Mouse (Mus musculus) limb, embryonic 12.5 days (tissue): ENCODE measurements around the gene Eva1b. TPM values are rescaled to one million over a fixed set of nuclear protein-coding genes. Genes with fewer than 3 reads are reported as not detected.
"Not testable (repeated sequence)": the region's sequence is repeated elsewhere in the genome, so short reads cannot be mapped to it uniquely, and the experiment has no call there.

Source experiments
- ATAC-seq: fragments of 200-750 bp; cut with Nextera tagmentation; 2 replicates; pipeline ENCODE4 v1.8.0; 2017; ENCODE audit warnings: low read depth, moderate TSS enrichment; ENCODE audit not compliant: insufficient number of reproducible peaks, insufficient read depth, low FRiP score, low TSS enrichment
- H3K27ac ChIP-seq: fragments of 300-500 bp; sonication (generic); 2 replicates; pipeline ENCODE4 v1.5.1; 2016; ENCODE audit warnings: mild to moderate bottlenecking, moderate library complexity
- H3K27me3 ChIP-seq: fragments of 300-500 bp; sonication (generic); 2 replicates; pipeline ENCODE4 v1.6.1; 2016; ENCODE audit warnings: mild to moderate bottlenecking, moderate library complexity
- H3K36me3 ChIP-seq: fragments of 300-500 bp; sonication (generic); 2 replicates; pipeline ENCODE4 v1.6.1; 2016; ENCODE audit warnings: mild to moderate bottlenecking, moderate library complexity
- H3K4me1 ChIP-seq: fragments of 300-500 bp; sonication (generic); replicated peaks from 2 replicates; pipeline ENCODE4 v1.6.1; 2016
- H3K4me2 ChIP-seq: fragments of 300-500 bp; sonication (generic); 2 replicates; pipeline ENCODE4 v1.6.1; 2016; ENCODE audit warnings: mild to moderate bottlenecking, moderate library complexity
- H3K4me3 ChIP-seq: fragments of 300-500 bp; sonication (generic); replicated peaks from 2 replicates; pipeline ENCODE4 v1.5.1; 2016; ENCODE audit warnings: mild to moderate bottlenecking
- H3K9ac ChIP-seq: fragments of 300-500 bp; sonication (generic); replicated peaks from 2 replicates; pipeline ENCODE4 v1.6.1; 2016; ENCODE audit warnings: mild to moderate bottlenecking, moderate library complexity
- H3K9me3 ChIP-seq: fragments of 300-500 bp; sonication (generic); 2 replicates; pipeline ENCODE4 v1.6.1; 2016; ENCODE audit warnings: mild to moderate bottlenecking, moderate library complexity
- WGBS: fragments of 180-500 bp; shearing (Covaris S2); methylation state at CpG from one replicate; pipeline ENCODE4 v1.1.7; 2016; 5-methylcytosine and 5-hydroxymethylcytosine counted together
- polyA plus RNA-seq: library from polyadenylated mRNA; unstranded; fragments of >200 nt; fragmentation: Nextera tagmentation; extraction: Ambion mirVana; gene quantifications from 2 replicates; pipeline ENCODE4 v1.2.1, GENCODE M21; 2016

The Eva1b gene
- polyA plus RNA-seq, 1 experiment from 2014 or later: 65.6 TPM

- Histone ChIP-seq H3K4me3 (no peak overlapping the region), H3K27me3 (no peaks in the 10 kb centered on the region), H3K9ac (no peak overlapping the region), H3K36me3 (peaks cover 84% of the 10 kb centered on the region), H3K4me2 (no peak overlapping the region), H3K27ac (no peak overlapping the region), H3K4me1 (peaks cover under 1% of the 10 kb centered on the region; the same call in 1 of the 2 replicates), H3K9me3 (no peaks in the 10 kb centered on the region)
- ATAC-seq: no peak
- WGBS: 90% methylated on average over 6 of the region's 6 CpGs
These were observed 21.3 kb downstream of the Eva1b start for GRCm38 (mm10) chr4:126168851-126169250.

- not testable (repeated sequence) for H3K27ac ChIP-seq, H3K4me2 ChIP-seq, ATAC-seq, H3K4me1 ChIP-seq, H3K4me3 ChIP-seq, H3K9me3 ChIP-seq, H3K27me3 ChIP-seq, H3K9ac ChIP-seq
- 98% methylated on average over 5 of the region's 5 CpGs for WGBS
- peaks cover 99% of the 10 kb centered on the region for H3K36me3 ChIP-seq
These were observed 23.2 kb downstream of the Eva1b start for GRCm38 (mm10) chr4:126170737-126171136.

GRCm38 (mm10) chr4:126173800-126174199 is 26.3 kb downstream of the Eva1b start:
- Histone ChIP-seq H3K27me3 (no peaks in the 10 kb centered on the region), H3K4me3 (no peak overlapping the region), H3K9ac (no peak overlapping the region), H3K4me2 (no peak overlapping the region), H3K27ac (no peak overlapping the region), H3K36me3 (peaks cover 93% of the 10 kb centered on the region), H3K4me1 (no peaks in the 10 kb centered on the region), H3K9me3 (no peaks in the 10 kb centered on the region)
- 93% methylated on average over 5 of the region's 5 CpGs for WGBS
- ATAC-seq: no peak

GRCm38 (mm10) chr4:126175980-126176379 is 28.4 kb downstream of the Eva1b start:
- peaks cover 89% of the 10 kb centered on the region for H3K36me3 ChIP-seq
- H3K4me1 ChIP-seq, H3K4me3 ChIP-seq, H3K4me2 ChIP-seq, H3K9me3 ChIP-seq, H3K27me3 ChIP-seq, H3K9ac ChIP-seq, H3K27ac ChIP-seq, ATAC-seq: not testable (repeated sequence)
- 94% methylated on average over 7 of the region's 7 CpGs for WGBS

GRCm38 (mm10) chr4:126181170-126181957 is 33.8 kb downstream of the Eva1b start:
- Histone ChIP-seq H3K9ac (no peak overlapping the region), H3K36me3 (peaks cover 77% of the 10 kb centered on the region), H3K9me3 (no peaks in the 10 kb centered on the region), H3K27me3 (no peaks in the 10 kb centered on the region), H3K4me2 (no peak overlapping the region), H3K27ac (0 out of 2 replicates have a peak overlapping the region, but pooled peaks have one; percentile 29), H3K4me1 (no peaks in the 10 kb centered on the region; the same call in 1 of the 2 replicates), H3K4me3 (no peak overlapping the region)
- WGBS: 65% methylated on average over 7 of the region's 7 CpGs
- ATAC-seq: no peak

GRCm38 (mm10) chr4:126183034-126183433 is 35.5 kb downstream of the Eva1b start:
- no peaks in the 10 kb centered on the region for H3K9me3 ChIP-seq
- H3K36me3 ChIP-seq: peaks cover 77% of the 10 kb centered on the region
- H3K4me2 ChIP-seq: no peak overlapping the region
- H3K27ac ChIP-seq: no peak overlapping the region
- WGBS: 92% methylated on average over 5 of the region's 5 CpGs
- no peak overlapping the region for H3K4me3 ChIP-seq
- H3K9ac ChIP-seq: no peak overlapping the region
- no peak for ATAC-seq
- H3K4me1 ChIP-seq: no peaks in the 10 kb centered on the region; the same call in 1 of the 2 replicates
- no peaks in the 10 kb centered on the region for H3K27me3 ChIP-seq

- ATAC-seq: no peak
- H3K4me1 ChIP-seq: no peaks in the 10 kb centered on the region
- H3K27ac ChIP-seq: no peak overlapping the region
- no peaks in the 10 kb centered on the region for H3K27me3 ChIP-seq
- H3K36me3 ChIP-seq: peaks cover 77% of the 10 kb centered on the region
- H3K9ac ChIP-seq: no peak overlapping the region
- H3K4me3 ChIP-seq: no peak overlapping the region
- no peak overlapping the region for H3K4me2 ChIP-seq
- no peaks in the 10 kb centered on the region for H3K9me3 ChIP-seq
- 95% methylated on average over 3 of the region's 3 CpGs for WGBS
These were observed 39.6 kb downstream of the Eva1b start for GRCm38 (mm10) chr4:126187096-126187495.

- no peak overlapping the region for H3K9ac ChIP-seq
- H3K9me3 ChIP-seq: no peaks in the 10 kb centered on the region
- no peak overlapping the region for H3K4me2 ChIP-seq
- no peaks in the 10 kb centered on the region for H3K4me1 ChIP-seq
- no peak overlapping the region for H3K27ac ChIP-seq
- H3K4me3 ChIP-seq: no peak overlapping the region
- 89% methylated on average over 2 of the region's 2 CpGs for WGBS
- H3K36me3 ChIP-seq: peaks cover 81% of the 10 kb centered on the region
- ATAC-seq: no peak
- H3K27me3 ChIP-seq: no peaks in the 10 kb centered on the region
These were observed 43.1 kb downstream of the Eva1b start for GRCm38 (mm10) chr4:126190636-126191035.

GRCm38 (mm10) chr4:126194216-126194615 is 46.7 kb downstream of the Eva1b start:
- no peak overlapping the region for H3K9ac ChIP-seq
- no peak overlapping the region for H3K4me2 ChIP-seq
- no peaks in the 10 kb centered on the region for H3K9me3 ChIP-seq
- no peaks in the 10 kb centered on the region for H3K27me3 ChIP-seq
- H3K4me1 ChIP-seq: peaks cover 12% of the 10 kb centered on the region; the same call in 1 of the 2 replicates
- no peak overlapping the region for H3K4me3 ChIP-seq
- ATAC-seq: no peak
- H3K36me3 ChIP-seq: peaks cover 70% of the 10 kb centered on the region
- no peak overlapping the region for H3K27ac ChIP-seq

- H3K4me2 ChIP-seq: no peak overlapping the region
- no peaks in the 10 kb centered on the region for H3K9me3 ChIP-seq
- H3K27ac ChIP-seq: no peak overlapping the region
- peaks cover 18% of the 10 kb centered on the region for H3K4me1 ChIP-seq
- 94% methylated on average over 4 of the region's 4 CpGs for WGBS
- no peak for ATAC-seq
- peaks cover 68% of the 10 kb centered on the region for H3K36me3 ChIP-seq
- H3K9ac ChIP-seq: no peak overlapping the region
- no peaks in the 10 kb centered on the region for H3K27me3 ChIP-seq
- H3K4me3 ChIP-seq: no peak overlapping the region
These were observed 47.4 kb downstream of the Eva1b start for GRCm38 (mm10) chr4:126194916-126195315.

GRCm38 (mm10) chr4:126197485-126197884 is 49.9 kb downstream of the Eva1b start:
- Histone ChIP-seq H3K36me3 (peaks cover 47% of the 10 kb centered on the region), H3K4me2 (no peak overlapping the region; the same call in 1 of the 2 replicates), H3K9me3 (no peaks in the 10 kb centered on the region), H3K9ac (no peak overlapping the region), H3K4me1 (peaks cover 30% of the 10 kb centered on the region), H3K27me3 (no peaks in the 10 kb centered on the region), H3K4me3 (no peak overlapping the region), H3K27ac (no peak overlapping the region)
- WGBS: 85% methylated on average over 3 of the region's 3 CpGs
- ATAC-seq: no peak
